Mouse (Mus musculus) CD4-positive, CD25-positive, alpha-beta regulatory T cell, adult 4 months (primary cell): ENCODE data around the gene Slc39a2. TPM values are rescaled to one million over a fixed set of nuclear protein-coding genes. Genes with fewer than 3 reads are reported as not detected.

Experiments used
- ATAC-seq: one replicate; pipeline ENCODE4 v1.8.0; 2017
- polyA plus RNA-seq, 2 experiments: library from polyadenylated mRNA; unstranded; fragments of 100-300 nt; shearing (Covaris generic); gene quantifications; one replicate each; pipeline ENCODE4 v1.2.1; 2017

Slc39a2 gene
- polyA plus RNA-seq, 2 experiments from 2014 or later, result 0.39 to 0.71 TPM

- no peak for ATAC-seq
Observed at GRCm38 (mm10) chr14:51932092-51933020, 39.7 kb downstream of the Slc39a2 start.

DNA sequence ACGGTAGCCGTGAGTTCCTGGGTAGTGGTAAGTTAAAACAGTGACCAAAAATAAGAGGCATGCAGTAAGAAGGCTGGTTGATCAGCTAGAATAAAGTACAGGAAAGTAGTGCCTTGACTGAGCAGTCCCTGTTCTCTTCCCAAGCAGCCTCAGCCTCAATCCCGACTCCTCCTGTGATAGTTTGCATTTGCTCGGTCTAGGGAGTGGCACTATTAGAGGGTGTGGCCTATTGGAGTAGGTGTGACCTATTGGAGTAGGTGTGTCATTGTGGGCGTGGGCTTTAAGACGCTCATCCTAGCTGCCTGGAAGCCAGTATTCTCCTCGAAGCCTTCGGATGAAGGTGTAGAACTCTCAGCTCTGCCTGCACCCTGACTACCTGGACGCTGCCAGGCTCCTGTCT, 46.3 kb downstream of the Slc39a2 start:
- no peak for ATAC-seq

DNA sequence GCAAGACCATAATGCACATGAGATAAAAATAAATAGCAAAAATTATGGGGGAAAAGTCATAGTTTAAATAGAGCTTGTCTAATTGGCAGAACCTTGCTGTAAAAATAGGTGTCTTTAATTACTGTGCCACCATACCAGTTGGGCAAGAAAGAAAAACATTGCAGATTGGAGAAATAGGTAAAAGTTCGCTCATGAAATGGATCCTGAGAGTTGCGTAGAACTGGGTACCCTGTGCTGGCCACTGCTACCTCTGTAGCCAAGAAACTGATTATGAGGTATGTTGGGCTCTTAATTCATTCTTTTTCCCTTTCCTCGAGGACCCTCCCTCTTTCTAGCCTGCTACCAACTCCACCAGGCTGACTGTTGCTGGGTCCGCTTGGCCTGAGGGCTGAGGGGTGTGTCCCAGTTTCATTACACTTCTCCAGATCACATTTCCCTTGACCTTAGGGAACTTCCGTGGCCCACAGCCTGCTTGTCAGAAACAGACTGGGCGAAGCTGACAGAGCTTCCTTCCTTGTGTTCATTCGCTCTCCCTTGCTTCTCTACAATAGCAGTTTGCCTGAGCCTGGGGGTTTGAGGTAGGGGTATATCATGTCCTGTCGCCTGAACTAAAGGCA, 48.4 kb downstream of the Slc39a2 start:
- ATAC-seq, result no peak

DNA sequence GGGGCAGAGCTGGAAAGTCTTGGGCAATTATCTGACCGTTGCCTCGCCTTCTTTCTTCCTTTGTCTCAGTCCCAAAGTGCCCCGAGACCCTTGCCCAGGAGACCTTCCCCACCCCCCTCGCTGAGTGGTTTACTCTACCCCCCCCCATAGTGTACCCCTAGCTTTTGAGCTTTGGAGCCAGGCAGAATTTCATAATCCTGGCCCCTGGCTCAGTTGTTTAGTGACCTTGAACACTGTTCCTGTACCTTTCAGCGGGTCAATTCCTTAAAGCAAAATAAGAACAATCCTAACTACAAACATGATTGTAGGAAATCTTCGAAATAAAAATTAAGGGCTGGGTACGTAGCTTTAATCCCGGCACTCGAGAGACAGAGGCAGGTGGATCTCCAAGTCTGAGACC, 48.9 kb downstream of the Slc39a2 start:
- ATAC-seq, result no peak

DNA sequence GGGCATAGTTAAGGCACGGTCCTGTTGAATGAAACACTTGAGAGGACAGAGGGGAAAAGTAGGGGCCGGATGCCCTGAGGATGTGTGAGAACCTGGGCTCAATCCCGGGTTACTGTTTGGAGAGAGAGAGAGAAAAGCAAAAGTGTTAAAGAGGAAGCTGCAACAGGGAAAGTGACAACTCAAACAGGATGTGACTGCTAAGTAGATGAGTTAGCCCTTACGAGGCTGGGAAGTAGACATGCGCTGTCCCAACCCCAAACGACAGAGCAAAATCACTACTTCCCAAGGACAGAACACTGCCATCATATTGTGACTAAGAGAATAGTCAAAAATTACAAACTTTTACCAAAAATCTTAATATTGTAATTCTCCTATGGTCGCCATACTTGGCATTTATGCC, 49.5 kb downstream of the Slc39a2 start:
- ATAC-seq, result no peak

- no peak for ATAC-seq
Observed at GRCm38 (mm10) chr14:51943336-51943735, 50.6 kb downstream of the Slc39a2 start.

Other genes starting within 250 kb of the Slc39a2 start
- not detected for gene Gm17079, start 197.4 kb upstream of the Slc39a2 start, polyA plus RNA-seq
- not detected for gene Gm5800, start 175.7 kb upstream of the Slc39a2 start, polyA plus RNA-seq
- not detected for gene Ang4, start 119.3 kb upstream of the Slc39a2 start, polyA plus RNA-seq
- not detected for gene AY358078, start 92.8 kb upstream of the Slc39a2 start, polyA plus RNA-seq
- gene Ear6, start 39.2 kb upstream of the Slc39a2 start, polyA plus RNA-seq, result not detected
- gene Mettl17, start 8.0 kb upstream of the Slc39a2 start, polyA plus RNA-seq, result 10 to 100 TPM; 55.1 to 85.6 TPM
- 10 to 100 TPM; 25.0 to 38.1 TPM for gene Ndrg2, start 21.3 kb downstream of the Slc39a2 start, polyA plus RNA-seq
- not detected for gene Tppp2, start 25.5 kb downstream of the Slc39a2 start, polyA plus RNA-seq
- not detected for gene Rnase13, start 29.9 kb downstream of the Slc39a2 start, polyA plus RNA-seq
- gene Arhgef40, start 91.8 kb downstream of the Slc39a2 start, polyA plus RNA-seq, result under 1 TPM in 1 of 2 experiments, not detected in 1; 0.70 TPM
- gene Tmem253, start 122.8 kb downstream of the Slc39a2 start, polyA plus RNA-seq, result under 1 TPM in 1 of 2 experiments, not detected in 1; 0.63 TPM
- 1 to 10 TPM; 1.6 to 2.3 TPM for gene Zfp219, start 127.8 kb downstream of the Slc39a2 start, polyA plus RNA-seq
- gene Olfr221, start 149.6 kb downstream of the Slc39a2 start, polyA plus RNA-seq, result not detected
- 100 to 1,000 TPM; 463 to 514 TPM for gene Hnrnpc, start 211.1 kb downstream of the Slc39a2 start, polyA plus RNA-seq
- gene Rpgrip1, start 217.8 kb downstream of the Slc39a2 start, polyA plus RNA-seq, result 10 to 100 TPM; 78.7 to 78.9 TPM